Mouse (Mus musculus): ENCODE measurements around the gene Aox3. TPM values are rescaled to one million over a fixed set of nuclear protein-coding genes. Genes with fewer than 3 reads are reported as not detected.

The Aox3 gene
- total and polyA plus RNA-seq, 3 experiments: 1.2 to 2.0 (median 1.2) TPM

- no peak for DNase-seq
- no peaks in the 10 kb centered on the region for H3K79me2 ChIP-seq (replicated peaks; ENCODE audit: control insufficient read depth, insufficient read depth, low read length)
- no peaks in the 10 kb centered on the region for H3K4me1 ChIP-seq (ENCODE audit: control insufficient read depth, insufficient read depth, low read length)
- intact Hi-C loops (cut with DNase I): no loop called here
- TF ChIP-seq CTCF (IDR thresholded peaks at IDR 0.05): no peak
- no peak for TF ChIP-seq EP300 (IDR thresholded peaks at IDR 0.05; ENCODE audit: insufficient read depth, low read depth, low read length)
- TF ChIP-seq POLR2A (IDR thresholded peaks at IDR 0.05; ENCODE audit: insufficient read depth, low read depth, low read length): no peak
- H3K9ac ChIP-seq (ENCODE audit: low read depth, low read length): no peak overlapping the region
- H3K36me3 ChIP-seq (ENCODE audit: control insufficient read depth, insufficient read depth, low read length): no peaks in the 10 kb centered on the region
- H3K27ac ChIP-seq: no peak overlapping the region
- WGBS: 70% methylated on average over 2 of the region's 2 CpGs
- no peak overlapping the region for H3K4me3 ChIP-seq
- no peaks in the 10 kb centered on the region for H3K27me3 ChIP-seq (ENCODE audit: control insufficient read depth, insufficient read depth, low read length)
Observed at GRCm38 (mm10) chr1:58091992-58092560, 20.9 kb upstream of the Aox3 start.

GRCm38 (mm10) chr1:58097338-58097737, 15.6 kb upstream of the Aox3 start:
- H3K4me3 ChIP-seq: no peak overlapping the region
- DNase-seq: no peak
- 93% methylated on average over 6 of the region's 6 CpGs for WGBS
- intact Hi-C loops (cut with DNase I): no loop called here
- peaks cover 5% of the 10 kb centered on the region; the same call in 1 of the 2 replicates for H3K36me3 ChIP-seq (ENCODE audit: control insufficient read depth, insufficient read depth, low read length)
- H3K79me2 ChIP-seq (replicated peaks; ENCODE audit: control insufficient read depth, insufficient read depth, low read length): no peaks in the 10 kb centered on the region
- H3K27ac ChIP-seq: no peak overlapping the region
- H3K27me3 ChIP-seq (ENCODE audit: control insufficient read depth, insufficient read depth, low read length): no peaks in the 10 kb centered on the region
- no peaks in the 10 kb centered on the region for H3K4me1 ChIP-seq (ENCODE audit: control insufficient read depth, insufficient read depth, low read length)
- no peak overlapping the region for H3K9ac ChIP-seq (ENCODE audit: low read depth, low read length)
- TF ChIP-seq POLR2A (IDR thresholded peaks at IDR 0.05; ENCODE audit: insufficient read depth, low read depth, low read length) (no peak), EP300 (IDR thresholded peaks at IDR 0.05; ENCODE audit: insufficient read depth, low read depth, low read length) (no peak), CTCF (IDR thresholded peaks at IDR 0.05) (no peak)

GRCm38 (mm10) chr1:58099119-58099518, 13.8 kb upstream of the Aox3 start:
- Histone ChIP-seq H3K27ac (no peak overlapping the region), H3K9ac (ENCODE audit: low read depth, low read length) (no peak overlapping the region), H3K36me3 (ENCODE audit: control insufficient read depth, insufficient read depth, low read length) (peaks cover 5% of the 10 kb centered on the region; the same call in 1 of the 2 replicates), H3K4me1 (ENCODE audit: control insufficient read depth, insufficient read depth, low read length) (no peaks in the 10 kb centered on the region), H3K79me2 (replicated peaks; ENCODE audit: control insufficient read depth, insufficient read depth, low read length) (no peaks in the 10 kb centered on the region), H3K4me3 (no peak overlapping the region), H3K27me3 (ENCODE audit: control insufficient read depth, insufficient read depth, low read length) (no peaks in the 10 kb centered on the region)
- TF ChIP-seq EP300 (IDR thresholded peaks at IDR 0.05; ENCODE audit: insufficient read depth, low read depth, low read length): no peak
- no peak for TF ChIP-seq POLR2A (IDR thresholded peaks at IDR 0.05; ENCODE audit: insufficient read depth, low read depth, low read length)
- no peak for TF ChIP-seq CTCF (IDR thresholded peaks at IDR 0.05)
- intact Hi-C loops (cut with DNase I): no loop called here
- DNase-seq: no peak

- no peak for TF ChIP-seq EP300 (IDR thresholded peaks at IDR 0.05; ENCODE audit: insufficient read depth, low read depth, low read length)
- no peak for TF ChIP-seq POLR2A (IDR thresholded peaks at IDR 0.05; ENCODE audit: insufficient read depth, low read depth, low read length)
- TF ChIP-seq CTCF (IDR thresholded peaks at IDR 0.05): no peak
- H3K4me1 ChIP-seq (ENCODE audit: control insufficient read depth, insufficient read depth, low read length): no peaks in the 10 kb centered on the region
- no peak overlapping the region for H3K9ac ChIP-seq (ENCODE audit: low read depth, low read length)
- H3K36me3 ChIP-seq (ENCODE audit: control insufficient read depth, insufficient read depth, low read length): peaks cover 5% of the 10 kb centered on the region; the same call in 1 of the 2 replicates
- H3K27ac ChIP-seq: peak overlapping the region; percentile 48
- no peaks in the 10 kb centered on the region for H3K27me3 ChIP-seq (ENCODE audit: control insufficient read depth, insufficient read depth, low read length)
- peak; percentile 33 to 49 for DNase-seq
- WGBS: 58% methylated on average over 2 of the region's 2 CpGs
- H3K79me2 ChIP-seq (replicated peaks; ENCODE audit: control insufficient read depth, insufficient read depth, low read length): no peaks in the 10 kb centered on the region
- H3K4me3 ChIP-seq: no peak overlapping the region
- intact Hi-C loops (cut with DNase I): no loop called here
Observed at GRCm38 (mm10) chr1:58101531-58102146, 11.3 kb upstream of the Aox3 start.

- TF ChIP-seq CTCF (IDR thresholded peaks at IDR 0.05) (no peak), EP300 (IDR thresholded peaks at IDR 0.05; ENCODE audit: insufficient read depth, low read depth, low read length) (no peak)
- WGBS: 63% methylated on average over 7 of the region's 7 CpGs
- DNase-seq: no peak
- H3K36me3 ChIP-seq (ENCODE audit: control insufficient read depth, insufficient read depth, low read length): peaks cover 5% of the 10 kb centered on the region; the same call in 1 of the 2 replicates
- no peaks in the 10 kb centered on the region for H3K79me2 ChIP-seq (replicated peaks; ENCODE audit: control insufficient read depth, insufficient read depth, low read length)
- peak overlapping the region; percentile 12 for H3K27ac ChIP-seq
- no peaks in the 10 kb centered on the region for H3K27me3 ChIP-seq (ENCODE audit: control insufficient read depth, insufficient read depth, low read length)
- no peak overlapping the region for H3K9ac ChIP-seq (ENCODE audit: low read depth, low read length)
- no peaks in the 10 kb centered on the region for H3K4me1 ChIP-seq (ENCODE audit: control insufficient read depth, insufficient read depth, low read length)
- H3K4me3 ChIP-seq: no peak overlapping the region
- intact Hi-C loops (cut with DNase I): no loop called here
Observed at GRCm38 (mm10) chr1:58102494-58102893, 10.4 kb upstream of the Aox3 start.

- Histone ChIP-seq H3K27me3 (ENCODE audit: control insufficient read depth, insufficient read depth, low read length) (no peaks in the 10 kb centered on the region), H3K36me3 (ENCODE audit: control insufficient read depth, insufficient read depth, low read length) (peaks cover 5% of the 10 kb centered on the region; the same call in 1 of the 2 replicates), H3K4me3 (no peak overlapping the region), H3K27ac (no peak overlapping the region), H3K4me1 (ENCODE audit: control insufficient read depth, insufficient read depth, low read length) (no peaks in the 10 kb centered on the region), H3K79me2 (replicated peaks; ENCODE audit: control insufficient read depth, insufficient read depth, low read length) (no peaks in the 10 kb centered on the region), H3K9ac (ENCODE audit: low read depth, low read length) (no peak overlapping the region)
- intact Hi-C loops (cut with DNase I): no loop called here
- no peak for DNase-seq
- 84% methylated on average over 6 of the region's 6 CpGs for WGBS
- TF ChIP-seq POLR2A (IDR thresholded peaks at IDR 0.05; ENCODE audit: insufficient read depth, low read depth, low read length) (no peak), CTCF (IDR thresholded peaks at IDR 0.05) (no peak), EP300 (IDR thresholded peaks at IDR 0.05; ENCODE audit: insufficient read depth, low read depth, low read length) (no peak)
Observed at GRCm38 (mm10) chr1:58105685-58106084, 7.2 kb upstream of the Aox3 start.

Data from heart, adult 2 months (tissue).